Mouse (Mus musculus): ENCODE data around the gene Asb2. TPM values are rescaled to one million over a fixed set of nuclear protein-coding genes. Genes with fewer than 3 reads are reported as not detected.

The Asb2 gene
- polyA plus RNA-seq, 1 experiment from 2014 or later, result 0.51 TPM

DNA sequence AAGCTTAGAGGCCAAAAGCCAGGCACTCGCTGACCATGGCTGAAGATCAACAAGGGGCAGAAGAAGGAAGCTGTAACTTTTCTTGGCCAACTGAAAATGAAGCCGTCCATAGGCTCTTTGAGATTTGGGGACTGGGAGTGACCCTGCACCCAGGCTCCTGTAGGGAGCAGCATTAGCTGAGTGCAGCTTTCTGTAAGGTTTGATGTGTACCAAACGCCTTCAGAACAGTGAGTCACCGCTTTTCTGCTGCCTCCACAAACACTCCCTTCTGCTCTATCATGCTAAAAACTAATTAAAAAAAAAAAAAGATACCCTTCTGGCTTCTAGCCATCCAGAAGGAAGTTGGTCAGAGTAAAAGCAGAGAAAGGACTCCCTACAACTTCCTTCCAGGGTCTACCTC is 79.4 kb downstream of the Asb2 start:
- H3K4me3 ChIP-seq, result no peak overlapping the region
- H3K9me3 ChIP-seq, result peaks cover 8% of the 10 kb centered on the region; the same call in 1 of the 2 replicates
- H3K27ac ChIP-seq (replicated peaks), result no peak overlapping the region
- no peak for DNase-seq (ENCODE audit: low spot score)
- no peaks in the 10 kb centered on the region for H3K27me3 ChIP-seq (replicated peaks; ENCODE audit: low read depth, poor library complexity, severe bottlenecking)
- WGBS, result 83% methylated on average over 4 of the region's 4 CpGs
- no peaks in the 10 kb centered on the region for H3K36me3 ChIP-seq (replicated peaks)
- H3K4me1 ChIP-seq, result no peaks in the 10 kb centered on the region

- Histone ChIP-seq H3K27me3 (replicated peaks; ENCODE audit: low read depth, poor library complexity, severe bottlenecking) (no peaks in the 10 kb centered on the region), H3K4me1 (no peaks in the 10 kb centered on the region), H3K27ac (replicated peaks) (no peak overlapping the region), H3K9me3 (peaks cover 8% of the 10 kb centered on the region; the same call in 1 of the 2 replicates), H3K4me3 (no peak overlapping the region), H3K36me3 (replicated peaks) (no peaks in the 10 kb centered on the region)
- 88% methylated on average over 2 of the region's 2 CpGs for WGBS
- DNase-seq (ENCODE audit: low spot score), result no peak
Measured at GRCm38 (mm10) chr12:103273732-103274131, 82.1 kb downstream of the Asb2 start.

GRCm38 (mm10) chr12:103273051-103273450 is 82.8 kb downstream of the Asb2 start:
- H3K27me3 ChIP-seq (replicated peaks; ENCODE audit: low read depth, poor library complexity, severe bottlenecking), result no peaks in the 10 kb centered on the region
- DNase-seq (ENCODE audit: low spot score), result no peak
- 68% methylated on average over 6 of the region's 6 CpGs for WGBS

GRCm38 (mm10) chr12:103272176-103272575 is 83.6 kb downstream of the Asb2 start:
- H3K4me1 ChIP-seq, result peaks cover 8% of the 10 kb centered on the region
- H3K9me3 ChIP-seq, result no peaks in the 10 kb centered on the region
- no peaks in the 10 kb centered on the region for H3K27me3 ChIP-seq (replicated peaks; ENCODE audit: low read depth, poor library complexity, severe bottlenecking)
- H3K27ac ChIP-seq (replicated peaks), result no peak overlapping the region
- 83% methylated on average over 3 of the region's 3 CpGs for WGBS
- DNase-seq (ENCODE audit: low spot score), result no peak
- H3K4me3 ChIP-seq, result no peak overlapping the region
- no peaks in the 10 kb centered on the region for H3K36me3 ChIP-seq (replicated peaks)

More at GRCm38 (mm10) chr12:103273051-103273450, 82.8 kb downstream of the Asb2 start:
- Histone ChIP-seq H3K4me3 (no peak overlapping the region), H3K9me3 (peaks cover 5% of the 10 kb centered on the region; the same call in 1 of the 2 replicates), H3K4me1 (peaks cover 2% of the 10 kb centered on the region), H3K36me3 (replicated peaks) (no peaks in the 10 kb centered on the region), H3K27ac (replicated peaks) (no peak overlapping the region)

Other genes with a start within 250 kb of the Asb2 start
- 0.44 and 0.52 TPM in 2 replicates for gene Prima1, start 113.9 kb downstream of the Asb2 start, polyA plus RNA-seq (2016; fragmentation: Nextera tagmentation; extraction: Ambion mirVana)
- gene Fam181a, start 45.0 kb downstream of the Asb2 start, polyA plus RNA-seq (2016; fragmentation: Nextera tagmentation; extraction: Ambion mirVana), result 3.6 and 9.3 TPM in 2 replicates
- 8.7 and 12.2 TPM in 2 replicates for gene Otub2, start 32.7 kb upstream of the Asb2 start, polyA plus RNA-seq (2016; fragmentation: Nextera tagmentation; extraction: Ambion mirVana)
- 0.35 and 0.60 TPM in 2 replicates for gene 9330161L09Rik, start 51.8 kb upstream of the Asb2 start, polyA plus RNA-seq (2016; fragmentation: Nextera tagmentation; extraction: Ambion mirVana)
- 97.1 and 106 TPM in 2 replicates for gene Ddx24, start 69.8 kb upstream of the Asb2 start, polyA plus RNA-seq (2016; fragmentation: Nextera tagmentation; extraction: Ambion mirVana)
- gene Ifi27, start 78.2 kb upstream of the Asb2 start, polyA plus RNA-seq (2016; fragmentation: Nextera tagmentation; extraction: Ambion mirVana), result 1.2 and 1.7 TPM in 2 replicates
- 0.38 and 0.86 TPM in 2 replicates for gene Ifi27l2a, start 87.7 kb upstream of the Asb2 start, polyA plus RNA-seq (2016; fragmentation: Nextera tagmentation; extraction: Ambion mirVana)
- gene Ifi27l2b, start 101.2 kb upstream of the Asb2 start, polyA plus RNA-seq (2016; fragmentation: Nextera tagmentation; extraction: Ambion mirVana), result not detected in 2 replicates
- gene Ppp4r4, start 176.3 kb upstream of the Asb2 start, polyA plus RNA-seq (2016; fragmentation: Nextera tagmentation; extraction: Ambion mirVana), result 1.7 and 2.1 TPM in 2 replicates